Mouse (Mus musculus) MEL (cell line): ENCODE measurements at regions not wholly inside any gene's neighbourhood (a gene's known extent, or its start where the extent isn't known, plus 50 kb on each side); places are given as distances from the start of the nearest gene placed in this dataset.

Experiments used
- DNase-seq: peaks from one replicate; pipeline ENCODE4 v3.0.0; 2011; ENCODE audit warnings: low read depth, low spot score
- H3K27ac ChIP-seq: 2 replicates; pipeline ENCODE4 v1.5.1; 2012; ENCODE audit warnings: low read depth, mild to moderate bottlenecking, control low read depth, low read length, moderate library complexity; ENCODE audit not compliant: control insufficient read depth
- H3K27me3 ChIP-seq, 2 experiments: fragments of 150-350 bp in 1 of 2; sonication (generic) in 1 of 2; 2 replicates each; pipeline ENCODE4 v1.6.1; 2012; ENCODE audit warnings: low read length in 2 of 2, mild to moderate bottlenecking in 2 of 2, improper control_type of control experiment in 1 of 2, moderate library complexity in 1 of 2; ENCODE audit not compliant: insufficient read depth in 2 of 2, control insufficient read depth in 1 of 2
- H3K36me3 ChIP-seq, 2 experiments: 2 replicates each; pipeline ENCODE4 v1.6.1; 2012 to 2014; ENCODE audit warnings: low read length in 2 of 2, improper control_type of control experiment in 1 of 2, inconsistent platforms in 1 of 2, mild to moderate bottlenecking in 1 of 2; ENCODE audit not compliant: insufficient read depth in 2 of 2, control insufficient read depth in 1 of 2
- H3K4me1 ChIP-seq, 2 experiments: fragments of 150-350 bp in 1 of 2; sonication (generic) in 1 of 2; 2 replicates each; pipeline ENCODE4 v1.6.1; 2012; ENCODE audit warnings: low read length in 2 of 2, improper control_type of control experiment in 1 of 2, mild to moderate bottlenecking in 1 of 2; ENCODE audit not compliant: insufficient read depth in 2 of 2, control insufficient read depth in 1 of 2
- H3K4me3 ChIP-seq, 2 experiments: fragments of 150-350 bp in 1 of 2; sonication (generic) in 1 of 2; 2 replicates each; pipeline ENCODE4 v1.5.1; 2012; ENCODE audit warnings: low read depth in 2 of 2, low read length in 2 of 2, mild to moderate bottlenecking in 2 of 2, moderate library complexity in 2 of 2, control low read depth in 1 of 2, improper control_type of control experiment in 1 of 2; ENCODE audit not compliant: control insufficient read depth in 1 of 2, insufficient read depth in 1 of 2
- H3K79me2 ChIP-seq: 2 replicates; pipeline ENCODE4 v1.6.1; 2012; ENCODE audit warnings: mild to moderate bottlenecking, low read length, moderate library complexity; ENCODE audit not compliant: control insufficient read depth, poor library complexity, insufficient read depth
- H3K9ac ChIP-seq: 2 replicates; pipeline ENCODE4 v1.6.1; 2012; ENCODE audit warnings: low read depth, mild to moderate bottlenecking, control low read depth, low read length, moderate library complexity; ENCODE audit not compliant: control insufficient read depth, poor library complexity, severe bottlenecking
- H3K9me3 ChIP-seq: fragments of 150-350 bp; sonication (generic); replicated peaks from 2 replicates; pipeline ENCODE4 v1.6.1; 2012; ENCODE audit warnings: mild to moderate bottlenecking, low read length, improper control_type of control experiment, moderate library complexity; ENCODE audit not compliant: insufficient read depth
- BHLHE40 ChIP-seq: IDR thresholded peaks from 2 replicates; pipeline ENCODE4 v1.6.1; 2012; ENCODE audit warnings: low read depth, mild to moderate bottlenecking, inconsistent platforms, low read length, improper control_type of control experiment, borderline replicate concordance
- CHD1 ChIP-seq: IDR thresholded peaks from 2 replicates; pipeline ENCODE4 v1.6.1; 2012; ENCODE audit warnings: low read depth, mild to moderate bottlenecking, inconsistent platforms, low read length, improper control_type of control experiment
- CTCF ChIP-seq, 3 experiments: IDR thresholded peaks in 2 of 3; conservative IDR thresholded peaks in 1 of 3; 2 replicates each; pipeline ENCODE4 v1.5.1; 2011 to 2012; ENCODE audit warnings: low read length in 3 of 3, low read depth in 2 of 3, mild to moderate bottlenecking in 2 of 3, improper control_type of control experiment in 1 of 3, inconsistent platforms in 1 of 3, mixed read lengths in 1 of 3, moderate library complexity in 1 of 3; ENCODE audit not compliant: control insufficient read depth in 1 of 3, insufficient read depth in 1 of 3, poor library complexity in 1 of 3, severe bottlenecking in 1 of 3
- E2F4 ChIP-seq: IDR thresholded peaks from 2 replicates; pipeline ENCODE4 v1.6.1; 2011; ENCODE audit warnings: low read depth, low read length, improper control_type of control experiment, borderline replicate concordance
- EP300 ChIP-seq, 2 experiments: IDR thresholded peaks; 2 replicates each; pipeline ENCODE4 v1.6.1; 2011; ENCODE audit warnings: improper control_type of control experiment in 2 of 2, low read length in 2 of 2, low read depth in 1 of 2, mild to moderate bottlenecking in 1 of 2
- GATA1 ChIP-seq: IDR thresholded peaks from 2 replicates; pipeline ENCODE4 v1.6.1; 2011; ENCODE audit warnings: low read depth, low read length, improper control_type of control experiment
- KAT2A ChIP-seq: conservative IDR thresholded peaks from 2 replicates; pipeline ENCODE4 v1.6.1; 2012; ENCODE audit warnings: low read depth, low read length, improper control_type of control experiment, inconsistent platforms
- MEF2A ChIP-seq: IDR thresholded peaks from 2 replicates; pipeline ENCODE4 v1.6.1; 2014; ENCODE audit warnings: low read depth, mild to moderate bottlenecking, inconsistent platforms, low read length, improper control_type of control experiment; ENCODE audit not compliant: poor library complexity, insufficient replicate concordance, severe bottlenecking; ENCODE audit errors: extremely low read depth
- MXI1 ChIP-seq: IDR thresholded peaks from 2 replicates; pipeline ENCODE4 v1.6.1; 2011; ENCODE audit warnings: mild to moderate bottlenecking, low read depth, low read length, improper control_type of control experiment
- MYC ChIP-seq: IDR thresholded peaks from 2 replicates; pipeline ENCODE4 v1.6.1; 2011; ENCODE audit warnings: low read depth, mild to moderate bottlenecking, low read length, improper control_type of control experiment, moderate library complexity
- NELFE ChIP-seq: IDR thresholded peaks from 2 replicates; pipeline ENCODE4 v1.6.1; 2011; ENCODE audit warnings: low read depth, low read length, improper control_type of control experiment
- RAD21 ChIP-seq: IDR thresholded peaks from 2 replicates; pipeline ENCODE4 v1.6.1; 2011; ENCODE audit warnings: mild to moderate bottlenecking, low read depth, low read length, improper control_type of control experiment
- RCOR1 ChIP-seq: IDR thresholded peaks from 2 replicates; pipeline ENCODE4 v1.6.1; 2012; ENCODE audit warnings: low read depth, mild to moderate bottlenecking, inconsistent platforms, low read length, improper control_type of control experiment
- SMC3 ChIP-seq: IDR thresholded peaks from 2 replicates; pipeline ENCODE4 v1.6.1; 2011; ENCODE audit warnings: low read depth, low read length, improper control_type of control experiment
- TBP ChIP-seq: IDR thresholded peaks from 2 replicates; pipeline ENCODE4 v1.8.0; 2011; ENCODE audit warnings: low read depth, low read length, improper control_type of control experiment
- USF1 ChIP-seq: IDR thresholded peaks from 2 replicates; pipeline ENCODE4 v1.6.1; 2014; ENCODE audit warnings: low read depth, mild to moderate bottlenecking, inconsistent platforms, low read length, improper control_type of control experiment, moderate library complexity
- USF2 ChIP-seq, 2 experiments: IDR thresholded peaks; 2 replicates each; pipeline ENCODE4 v1.6.1; 2011 to 2012; ENCODE audit warnings: improper control_type of control experiment in 2 of 2, low read length in 2 of 2, borderline replicate concordance in 1 of 2, inconsistent platforms in 1 of 2, low read depth in 1 of 2, mild to moderate bottlenecking in 1 of 2; ENCODE audit not compliant: insufficient read depth in 1 of 2
- ZC3H11A ChIP-seq: IDR thresholded peaks from 2 replicates; pipeline ENCODE4 v1.6.1; 2012; ENCODE audit warnings: low read depth, mild to moderate bottlenecking, inconsistent platforms, low read length, improper control_type of control experiment
- ZMIZ1 ChIP-seq: IDR thresholded peaks from 2 replicates; pipeline ENCODE4 v1.6.1; 2012; ENCODE audit warnings: low read depth, mild to moderate bottlenecking, inconsistent platforms, low read length, improper control_type of control experiment, moderate library complexity

GRCm38 (mm10) chr16:93245738-93246137 is 358.1 kb downstream of the Setd4 start:
- H3K27me3 ChIP-seq = peaks cover 0 to 4% of the 10 kb centered on the region in 2 experiments; a peak in 2 of 4 replicates
- H3K27ac ChIP-seq = no peak overlapping the region
- H3K4me1 ChIP-seq = no peaks in the 10 kb centered on the region
- H3K4me3 ChIP-seq = no peak overlapping the region
- no peak for TF ChIP-seq ZMIZ1
- no peak for TF ChIP-seq TBP
- no peak for TF ChIP-seq MXI1
- no peak for TF ChIP-seq NELFE
- no peak for TF ChIP-seq CTCF (IDR thresholded peaks at IDR 0.05 in 2 of 3, conservative IDR thresholded peaks at IDR 0.05 in 1 of 3; ENCODE audit: control insufficient read depth in 1 of 3, insufficient read depth in 1 of 3, low read depth in 2 of 3, low read length in 3 of 3, poor library complexity in 1 of 3, severe bottlenecking in 1 of 3)
- TF ChIP-seq MYC = no peak
- no peak for TF ChIP-seq USF1
- no peak for TF ChIP-seq GATA1
- TF ChIP-seq BHLHE40 = no peak
- TF ChIP-seq RCOR1 = no peak
- no peak for TF ChIP-seq ZC3H11A
- TF ChIP-seq MEF2A = no peak
- TF ChIP-seq E2F4 = no peak
- no peak for TF ChIP-seq SMC3
- TF ChIP-seq CHD1 = no peak
- DNase-seq = no peak
- no peaks in the 10 kb centered on the region for H3K9me3 ChIP-seq
- no peaks in the 10 kb centered on the region for H3K79me2 ChIP-seq
- no peak overlapping the region for H3K9ac ChIP-seq
- no peaks in the 10 kb centered on the region for H3K36me3 ChIP-seq

DNA sequence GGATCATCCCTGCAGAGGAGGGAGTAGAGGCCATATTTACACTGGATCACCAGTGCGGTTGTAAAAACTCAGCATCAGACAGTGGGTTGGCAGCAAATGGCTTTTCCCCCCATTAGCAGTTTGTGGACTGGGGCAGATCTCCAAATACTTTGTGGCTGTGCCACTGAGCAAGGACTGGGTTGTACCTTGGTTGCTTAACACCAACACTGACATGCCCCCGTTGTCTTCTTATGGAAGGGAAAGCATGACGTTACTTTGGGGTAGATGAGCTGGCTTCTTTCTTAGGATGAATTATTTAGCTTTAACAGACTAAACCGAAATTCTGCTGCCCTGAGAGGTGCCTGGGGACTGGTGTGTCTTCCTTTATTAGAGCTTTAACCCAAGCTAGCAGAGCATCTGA is 365.0 kb downstream of the Setd4 start:
- no peaks in the 10 kb centered on the region for H3K9me3 ChIP-seq
- no peak for DNase-seq
- no peaks in the 10 kb centered on the region for H3K79me2 ChIP-seq
- TF ChIP-seq EP300 (IDR thresholded peaks at IDR 0.05; ENCODE audit: low read depth in 1 of 2, low read length in 2 of 2) (no peak), RAD21 (no peak), TBP (no peak), KAT2A (no peak), ZMIZ1 (no peak), RCOR1 (no peak), USF2 (IDR thresholded peaks at IDR 0.05; ENCODE audit: borderline replicate concordance in 1 of 2, insufficient read depth in 1 of 2, low read depth in 1 of 2, low read length in 2 of 2) (no peak), GATA1 (no peak)
- no peaks in the 10 kb centered on the region for H3K4me1 ChIP-seq
- H3K9ac ChIP-seq = no peak overlapping the region
- H3K27me3 ChIP-seq = no peaks in the 10 kb centered on the region; a peak in 2 of 4 replicates
- no peaks in the 10 kb centered on the region for H3K36me3 ChIP-seq
- no peak overlapping the region for H3K27ac ChIP-seq
- H3K4me3 ChIP-seq = no peak overlapping the region
